16 mouse cellular contexts compared by ENCODE assay signal in the genomic region with DNA sequence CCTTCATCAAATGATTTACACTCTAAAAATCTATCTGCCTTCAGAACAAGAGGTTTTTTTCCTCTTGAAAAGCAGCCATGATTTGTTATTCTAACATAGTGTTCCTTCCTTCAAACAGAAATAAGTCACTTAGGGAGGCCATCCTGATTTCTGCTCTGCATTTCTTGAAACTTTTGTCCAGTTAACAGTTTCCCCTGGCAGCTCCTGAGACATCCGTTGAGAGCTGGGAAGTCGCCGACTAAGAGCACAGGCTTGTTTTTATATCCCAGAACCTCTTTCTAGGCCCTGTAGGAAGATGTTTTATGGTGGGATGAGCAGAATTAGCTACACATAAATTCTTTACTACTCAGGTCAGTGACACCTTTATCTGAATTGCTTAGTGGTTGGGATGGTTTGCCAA.
DNase-seq lines count a peak whose midpoint lies in the region; ATAC-seq and TF ChIP-seq lines count a peak whose summit lies in the region.
"Had no signal": no experiment of that assay in that cellular context is flagged by ENCODE, and none has a peak within 500 bp of the region (broad histone marks: within the 10 kb centered on the region; RNA-seq: fewer than 3 reads in every experiment).

No protein-coding gene starts in this region.

- 57% methylated on average over 3 of the region's 3 CpGs for WGBS in hindbrain, postnatal 0 days
- 78% methylated on average over 3 of the region's 3 CpGs for WGBS in hindbrain, embryonic 12.5 days
- WGBS in lung, embryonic 15.5 days, result 31% methylated on average over 3 of the region's 3 CpGs
- WGBS in heart, embryonic 15.5 days, result 36% methylated on average over 3 of the region's 3 CpGs
- 25% methylated on average over 3 of the region's 3 CpGs for WGBS in stomach, postnatal 0 days
- WGBS in forebrain, embryonic 15.5 days, result 76% methylated on average over 3 of the region's 3 CpGs

- no peaks in the 10 kb centered on the region for H3K36me3 ChIP-seq in hindbrain, postnatal 0 days (ENCODE audit: insufficient read depth, low read length)
- no peaks in the 10 kb centered on the region for H3K36me3 ChIP-seq in hindbrain, embryonic 12.5 days
- no peaks in the 10 kb centered on the region for H3K36me3 ChIP-seq in lung, embryonic 15.5 days
- no peaks in the 10 kb centered on the region for H3K36me3 ChIP-seq in heart, embryonic 15.5 days
- no peaks in the 10 kb centered on the region for H3K36me3 ChIP-seq in stomach, postnatal 0 days (ENCODE audit: control insufficient read depth, insufficient read depth, low read length)
- H3K36me3 ChIP-seq in forebrain, embryonic 15.5 days, result no peaks in the 10 kb centered on the region
- H3K36me3 ChIP-seq: embryonic facial prominence, embryonic 10.5 days; forebrain, embryonic 12.5 days; limb, embryonic 15.5 days had no signal

- no peaks in the 10 kb centered on the region for H3K27me3 ChIP-seq in hindbrain, postnatal 0 days (ENCODE audit: insufficient read depth, low read length)
- no peaks in the 10 kb centered on the region for H3K27me3 ChIP-seq in hindbrain, embryonic 12.5 days
- H3K27me3 ChIP-seq in lung, embryonic 15.5 days, result no peaks in the 10 kb centered on the region
- no peaks in the 10 kb centered on the region for H3K27me3 ChIP-seq in heart, embryonic 15.5 days
- H3K27me3 ChIP-seq in stomach, postnatal 0 days (ENCODE audit: control insufficient read depth, insufficient read depth, low read length), result no peaks in the 10 kb centered on the region
- H3K27me3 ChIP-seq in forebrain, embryonic 15.5 days, result no peaks in the 10 kb centered on the region
- H3K27me3 ChIP-seq: forebrain, embryonic 12.5 days; limb, embryonic 15.5 days had no signal

- H3K4me3 ChIP-seq in hindbrain, postnatal 0 days (ENCODE audit: low read length), result no peak overlapping the region
- H3K4me3 ChIP-seq in hindbrain, embryonic 12.5 days, result no peak overlapping the region
- H3K4me3 ChIP-seq in lung, embryonic 15.5 days, result peak overlapping the region; percentile 46; the same call in 1 of the 2 replicates
- H3K4me3 ChIP-seq in heart, embryonic 15.5 days, result peak overlapping the region; percentile 57
- peak overlapping the region; percentile 57 for H3K4me3 ChIP-seq in stomach, postnatal 0 days (ENCODE audit: low read depth, low read length)
- no peak overlapping the region for H3K4me3 ChIP-seq in forebrain, embryonic 15.5 days
- H3K4me3 ChIP-seq: embryonic facial prominence, embryonic 10.5 days; forebrain, embryonic 12.5 days; limb, embryonic 15.5 days; megakaryocyte, embryonic 14.5 days; myocyte had no signal

- H3K4me1 ChIP-seq in hindbrain, postnatal 0 days (ENCODE audit: insufficient read depth, low read length), result 0 out of 2 replicates have a peak, but pooled peaks cover 5% of the 10 kb centered on the region
- peaks cover 12% of the 10 kb centered on the region for H3K4me1 ChIP-seq in hindbrain, embryonic 12.5 days
- H3K4me1 ChIP-seq in lung, embryonic 15.5 days, result peaks cover 5% of the 10 kb centered on the region; the same call in 1 of the 2 replicates
- peaks cover 19% of the 10 kb centered on the region for H3K4me1 ChIP-seq in heart, embryonic 15.5 days (replicated peaks)
- H3K4me1 ChIP-seq in stomach, postnatal 0 days (replicated peaks; ENCODE audit: control insufficient read depth, insufficient read depth), result 0 out of 2 replicates have a peak, but pooled peaks cover 2% of the 10 kb centered on the region
- peaks cover 12% of the 10 kb centered on the region for H3K4me1 ChIP-seq in forebrain, embryonic 15.5 days
- H3K4me1 ChIP-seq: megakaryocyte, embryonic 14.5 days had no signal

- no peak overlapping the region for H3K27ac ChIP-seq in hindbrain, postnatal 0 days
- H3K27ac ChIP-seq in hindbrain, embryonic 12.5 days, result no peak overlapping the region
- H3K27ac ChIP-seq in lung, embryonic 15.5 days, result 0 out of 2 replicates have a peak overlapping the region, but pooled peaks have one; percentile 25
- peak overlapping the region; percentile 61 for H3K27ac ChIP-seq in heart, embryonic 15.5 days
- H3K27ac ChIP-seq in stomach, postnatal 0 days (replicated peaks), result peak overlapping the region; percentile 65
- H3K27ac ChIP-seq in forebrain, embryonic 15.5 days (replicated peaks), result no peak overlapping the region
- H3K27ac ChIP-seq: embryonic facial prominence, embryonic 10.5 days; forebrain, embryonic 12.5 days; limb, embryonic 15.5 days had no signal

- no peaks in the 10 kb centered on the region for H3K9me3 ChIP-seq in hindbrain, postnatal 0 days (ENCODE audit: low read length)
- H3K9me3 ChIP-seq in hindbrain, embryonic 12.5 days (replicated peaks), result no peaks in the 10 kb centered on the region
- no peaks in the 10 kb centered on the region for H3K9me3 ChIP-seq in lung, embryonic 15.5 days
- no peaks in the 10 kb centered on the region for H3K9me3 ChIP-seq in heart, embryonic 15.5 days (replicated peaks)
- no peaks in the 10 kb centered on the region for H3K9me3 ChIP-seq in stomach, postnatal 0 days (ENCODE audit: control insufficient read depth, low read length)
- H3K9me3 ChIP-seq in forebrain, embryonic 15.5 days, result no peaks in the 10 kb centered on the region
- H3K9me3 ChIP-seq: embryonic facial prominence, embryonic 10.5 days; forebrain, embryonic 12.5 days; limb, embryonic 15.5 days had no signal

- H3K4me2 ChIP-seq in hindbrain, postnatal 0 days (ENCODE audit: low read depth, low read length), result peak overlapping the region; percentile 66; the same call in 1 of the 2 replicates
- no peak overlapping the region for H3K4me2 ChIP-seq in hindbrain, embryonic 12.5 days (replicated peaks)
- peak overlapping the region; percentile 57 for H3K4me2 ChIP-seq in lung, embryonic 15.5 days
- peak overlapping the region; percentile 79 for H3K4me2 ChIP-seq in heart, embryonic 15.5 days
- H3K4me2 ChIP-seq in stomach, postnatal 0 days (replicated peaks; ENCODE audit: low read depth), result peak overlapping the region; percentile 53
- no peak overlapping the region for H3K4me2 ChIP-seq in forebrain, embryonic 15.5 days (replicated peaks)
- H3K4me2 ChIP-seq: forebrain, embryonic 12.5 days had no signal

- no peak for ATAC-seq in hindbrain, postnatal 0 days
- ATAC-seq in hindbrain, embryonic 12.5 days (ENCODE audit: low FRiP score), result no peak
- ATAC-seq in lung, embryonic 15.5 days (ENCODE audit: borderline replicate concordance, extremely low read depth, low FRiP score, low TSS enrichment), result no peak
- ATAC-seq in heart, embryonic 15.5 days (replicated peaks; ENCODE audit: insufficient number of reproducible peaks, insufficient read depth, low FRiP score, low read depth), result no peak
- no peak for ATAC-seq in stomach, postnatal 0 days (ENCODE audit: low FRiP score, low TSS enrichment)
- no peak for ATAC-seq in forebrain, embryonic 15.5 days (replicated peaks)
- ATAC-seq: CD4-positive, CD25-positive, alpha-beta regulatory T cell, adult 4 months had no signal

- TF ChIP-seq EP300 in stomach, postnatal 0 days (optimal IDR thresholded peaks at IDR 0.05), result no peak

- no peak for DNase-seq in hindbrain, postnatal 0 days (ENCODE audit: low spot score)
- DNase-seq in lung, postnatal 10 days, result no peak
- no peak for DNase-seq in stomach, postnatal 0 days (ENCODE audit: low spot score)
- DNase-seq: adrenal gland, postnatal 10 days; cerebellum, adult 11-12 months; spleen, adult 18-20 months had no signal

- no peak overlapping the region for H3K9ac ChIP-seq in hindbrain, postnatal 0 days (replicated peaks; ENCODE audit: low read length)
- no peak overlapping the region for H3K9ac ChIP-seq in hindbrain, embryonic 12.5 days
- no peak overlapping the region; the same call in 1 of the 2 replicates for H3K9ac ChIP-seq in lung, embryonic 15.5 days
- H3K9ac ChIP-seq in heart, embryonic 15.5 days, result no peak overlapping the region
- no peak overlapping the region for H3K9ac ChIP-seq in stomach, postnatal 0 days (ENCODE audit: low read length)
- H3K9ac ChIP-seq in forebrain, embryonic 15.5 days (replicated peaks), result no peak overlapping the region
- H3K9ac ChIP-seq: forebrain, embryonic 12.5 days; limb, embryonic 15.5 days had no signal

- no peak for TF ChIP-seq CTCF in hindbrain, postnatal 0 days (IDR thresholded peaks at IDR 0.05; ENCODE audit: low read depth)
- TF ChIP-seq CTCF in stomach, postnatal 0 days (IDR thresholded peaks at IDR 0.05; ENCODE audit: low read depth), result no peak

Comparison
In these comparisons a context has a peak if more than half of its experiments do, and no peak if none do; other contexts are left out.
1. H3K4me2 ChIP-seq: peak in hindbrain, postnatal 0 days (single experiment), lung, embryonic 15.5 days (single experiment), heart, embryonic 15.5 days (single experiment) and stomach, postnatal 0 days (single experiment); none in hindbrain, embryonic 12.5 days (single experiment) and forebrain, embryonic 15.5 days (single experiment).
2. H3K27ac ChIP-seq: peak in lung, embryonic 15.5 days (single experiment), heart, embryonic 15.5 days (single experiment) and stomach, postnatal 0 days (single experiment); none in hindbrain, postnatal 0 days (single experiment), hindbrain, embryonic 12.5 days (single experiment) and forebrain, embryonic 15.5 days (single experiment).
3. H3K4me3 ChIP-seq: peak in lung, embryonic 15.5 days (single experiment), heart, embryonic 15.5 days (single experiment) and stomach, postnatal 0 days (single experiment); none in hindbrain, postnatal 0 days (single experiment), hindbrain, embryonic 12.5 days (single experiment) and forebrain, embryonic 15.5 days (single experiment).